Mouse (Mus musculus): Measurements from ENCODE around the gene Rcsd1. TPM values are rescaled to one million over a fixed set of nuclear protein-coding genes. Genes with fewer than 3 reads are reported as not detected.
A peak's percentile ranks its signal among the peaks of the same experiment; 100 is the strongest.
"Not testable (repeated sequence)": the region's sequence is repeated elsewhere in the genome, so short reads cannot be mapped to it uniquely, and the experiment has no call there.

Rcsd1 gene
- polyA plus RNA-seq, 1 experiment from 2014 or later, result 90.4 TPM

DNA sequence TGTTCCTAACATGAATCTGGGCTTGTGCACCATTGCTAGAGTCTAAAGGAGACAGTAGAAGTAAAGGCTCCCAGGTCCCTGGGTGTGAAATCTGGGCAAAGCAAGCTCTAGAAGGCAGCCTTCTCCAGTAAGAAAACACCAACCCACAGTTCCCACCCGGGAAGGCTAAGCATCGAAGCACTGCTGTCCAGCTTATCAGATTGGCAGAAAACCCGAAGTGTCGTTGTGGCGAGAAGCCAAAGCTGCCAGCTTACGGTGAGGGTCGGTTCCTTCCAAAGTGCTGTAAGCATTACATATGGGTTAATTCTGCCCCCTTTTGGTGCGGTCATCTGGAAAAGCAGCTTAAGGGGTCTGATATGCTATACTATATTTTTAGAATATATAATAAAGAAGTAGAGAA lies 22.6 kb downstream of the Rcsd1 start:
- Histone ChIP-seq H3K4me3 (no peak overlapping the region), H3K36me3 (no peaks in the 10 kb centered on the region), H3K4me1 (replicated peaks) (peaks cover 94% of the 10 kb centered on the region), H3K9me3 (replicated peaks) (no peaks in the 10 kb centered on the region), H3K9ac (no peak overlapping the region), H3K4me2 (peak overlapping the region; percentile 0; the same call in 1 of the 2 replicates), H3K27me3 (no peaks in the 10 kb centered on the region), H3K27ac (peak overlapping the region; percentile 80)
- 8% methylated on average over 8 of the region's 8 CpGs for WGBS
- ATAC-seq (replicated peaks; ENCODE audit: insufficient number of reproducible peaks, insufficient read depth, low FRiP score, low read depth), result no peak

DNA sequence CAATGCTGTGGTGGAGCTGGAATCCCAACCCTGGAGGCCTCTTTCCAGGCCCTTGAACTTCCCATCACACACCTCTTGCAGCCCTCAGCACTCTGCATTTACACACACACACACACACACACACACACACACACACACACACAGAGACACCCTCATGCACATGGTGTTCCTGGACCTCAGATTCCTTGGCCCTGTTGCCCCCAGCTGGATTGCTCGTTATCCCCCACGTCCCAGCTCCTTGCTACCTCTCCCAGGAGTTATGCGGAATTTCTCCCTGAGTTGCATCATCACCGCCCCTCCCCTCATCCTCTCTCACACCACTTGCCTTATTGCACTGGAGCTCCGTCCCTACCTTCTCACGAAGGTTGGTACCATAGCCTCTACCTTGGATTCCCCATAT lies 23.2 kb downstream of the Rcsd1 start:
- peaks cover 95% of the 10 kb centered on the region for H3K4me1 ChIP-seq (replicated peaks)
- no peaks in the 10 kb centered on the region for H3K9me3 ChIP-seq (replicated peaks)
- no peak for ATAC-seq (replicated peaks; ENCODE audit: insufficient number of reproducible peaks, insufficient read depth, low FRiP score, low read depth)
- H3K27me3 ChIP-seq, result no peaks in the 10 kb centered on the region
- 0 out of 2 replicates have a peak overlapping the region, but pooled peaks have one; percentile 22 for H3K9ac ChIP-seq
- H3K36me3 ChIP-seq, result no peaks in the 10 kb centered on the region
- H3K4me3 ChIP-seq, result no peak overlapping the region
- peak overlapping the region; percentile 0; the same call in 1 of the 2 replicates for H3K4me2 ChIP-seq
- H3K27ac ChIP-seq, result peak overlapping the region; percentile 80
- 44% methylated on average over 6 of the region's 6 CpGs for WGBS

DNA sequence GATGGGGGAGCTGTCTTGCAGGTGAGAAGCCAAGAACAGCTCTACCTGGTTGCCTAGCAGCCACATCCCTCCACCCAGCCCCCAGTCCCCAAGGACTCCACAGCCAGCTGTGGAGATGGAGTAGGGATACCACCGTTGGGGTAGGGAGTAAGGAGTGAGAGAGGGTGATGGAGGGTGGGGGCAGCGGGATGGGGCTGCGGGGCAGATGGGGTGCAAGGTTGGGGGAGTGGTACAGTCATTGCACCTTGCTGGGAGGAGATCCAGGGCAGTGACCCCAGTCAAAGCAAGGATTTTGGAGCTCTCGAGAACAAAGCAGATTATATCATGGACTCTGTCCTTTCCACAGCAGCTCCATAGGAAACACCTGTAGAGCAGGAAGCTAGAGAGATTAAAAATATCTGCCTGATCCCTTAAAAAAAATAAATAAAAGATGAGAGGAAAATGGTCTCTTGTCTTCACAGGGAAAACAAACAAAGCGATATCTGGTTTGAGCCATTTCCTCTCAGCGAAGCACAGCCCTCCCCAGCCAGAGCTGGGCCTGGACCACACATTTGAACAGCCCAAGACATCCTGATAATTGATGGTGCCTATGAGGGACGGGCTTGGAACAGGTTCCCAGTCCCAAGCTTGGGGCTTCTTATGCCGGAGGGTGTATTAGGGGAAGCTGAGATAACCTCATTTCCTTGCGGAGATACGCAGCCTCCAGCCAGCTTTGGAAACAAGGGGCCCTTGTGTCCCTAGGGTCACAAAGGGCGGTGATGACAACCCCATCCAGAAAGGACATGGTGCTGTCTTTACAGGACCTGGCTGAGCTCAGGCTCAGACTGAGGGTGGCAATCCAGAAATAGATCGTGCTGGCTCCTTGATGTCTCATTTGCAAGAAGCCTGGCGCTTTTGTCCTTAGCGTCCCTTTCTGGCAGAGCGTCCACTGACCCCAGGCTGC lies 25.0 kb downstream of the Rcsd1 start:
- WGBS, result 26% methylated on average over 15 of the region's 15 CpGs
- Histone ChIP-seq H3K4me1 (replicated peaks) (peaks cover 95% of the 10 kb centered on the region), H3K4me2 (peak overlapping the region; percentile 33)

GRCm38 (mm10) chr1:165682056-165682853 lies 27.3 kb downstream of the Rcsd1 start:
- H3K9ac ChIP-seq, result no peak overlapping the region
- H3K36me3 ChIP-seq, result no peaks in the 10 kb centered on the region

More for the DNA sequence above, 25.0 kb downstream of the Rcsd1 start:
- no peak overlapping the region for H3K9ac ChIP-seq
- no peak overlapping the region for H3K4me3 ChIP-seq
- peak overlapping the region; percentile 80 for H3K27ac ChIP-seq
- H3K9me3 ChIP-seq (replicated peaks), result no peaks in the 10 kb centered on the region
- no peaks in the 10 kb centered on the region for H3K36me3 ChIP-seq
- peak; percentile 77 for ATAC-seq (replicated peaks; ENCODE audit: insufficient number of reproducible peaks, insufficient read depth, low FRiP score, low read depth)
- H3K27me3 ChIP-seq, result no peaks in the 10 kb centered on the region

DNA sequence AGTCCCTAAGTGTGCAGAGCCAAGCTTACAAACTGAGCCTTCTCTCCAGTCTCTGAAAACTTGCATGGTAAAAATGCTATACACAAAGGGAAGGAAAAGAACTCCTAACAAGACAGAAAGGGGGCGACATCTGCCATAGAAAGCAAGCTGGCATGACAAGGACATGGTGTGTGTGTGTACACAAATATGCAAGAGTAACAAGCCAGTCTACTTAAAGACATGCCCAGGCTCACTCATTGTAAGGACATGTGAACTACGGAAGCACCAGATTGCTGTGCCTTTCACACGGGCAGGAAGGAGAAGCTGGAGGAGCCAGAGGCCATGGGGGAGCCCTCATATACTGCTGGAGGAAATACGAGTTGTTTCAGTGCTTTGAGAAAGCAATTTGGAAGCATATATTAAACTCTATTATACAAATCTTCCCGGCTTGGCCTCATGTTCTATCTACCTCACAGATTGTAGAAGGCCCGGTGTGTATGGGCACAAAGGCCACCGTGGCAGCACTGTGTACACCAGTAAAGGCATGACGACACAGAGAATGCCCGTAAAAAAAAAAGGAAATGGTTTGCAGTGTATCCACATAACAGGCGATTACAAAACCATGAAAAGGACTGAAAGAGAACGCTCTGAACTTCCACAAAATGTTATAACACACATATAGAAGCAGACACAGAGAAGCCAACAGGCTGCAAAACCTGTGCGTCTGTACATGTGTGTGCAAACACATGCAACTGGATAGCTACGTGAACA lies 28.3 kb downstream of the Rcsd1 start:
- Histone ChIP-seq H3K27ac (peak overlapping the region; percentile 73), H3K4me3 (no peak overlapping the region), H3K36me3 (no peaks in the 10 kb centered on the region), H3K9me3 (replicated peaks) (no peaks in the 10 kb centered on the region), H3K4me2 (no peak overlapping the region), H3K9ac (no peak overlapping the region), H3K27me3 (no peaks in the 10 kb centered on the region), H3K4me1 (replicated peaks) (peaks cover 94% of the 10 kb centered on the region)
- ATAC-seq (replicated peaks; ENCODE audit: insufficient number of reproducible peaks, insufficient read depth, low FRiP score, low read depth), result no peak
- WGBS, result 58% methylated on average over 13 of the region's 13 CpGs

More at GRCm38 (mm10) chr1:165682056-165682853, 27.3 kb downstream of the Rcsd1 start:
- 55% methylated on average over 18 of the region's 18 CpGs for WGBS
- Histone ChIP-seq H3K27ac (peak overlapping the region; percentile 53), H3K27me3 (no peaks in the 10 kb centered on the region), H3K4me1 (replicated peaks) (peaks cover 95% of the 10 kb centered on the region), H3K4me3 (no peak overlapping the region), H3K9me3 (replicated peaks) (no peaks in the 10 kb centered on the region), H3K4me2 (no peak overlapping the region)
- no peak for ATAC-seq (replicated peaks; ENCODE audit: insufficient number of reproducible peaks, insufficient read depth, low FRiP score, low read depth)

- Histone ChIP-seq H3K4me1 (replicated peaks) (peaks cover 95% of the 10 kb centered on the region), H3K27ac (peak overlapping the region; percentile 73)
- not testable (repeated sequence) for H3K4me3 ChIP-seq; H3K4me2 ChIP-seq; H3K9ac ChIP-seq; ATAC-seq (replicated peaks; ENCODE audit: insufficient number of reproducible peaks, insufficient read depth, low FRiP score, low read depth); H3K36me3 ChIP-seq; H3K27me3 ChIP-seq; H3K9me3 ChIP-seq (replicated peaks)
Measured at GRCm38 (mm10) chr1:165680086-165680485, 29.5 kb downstream of the Rcsd1 start.

DNA sequence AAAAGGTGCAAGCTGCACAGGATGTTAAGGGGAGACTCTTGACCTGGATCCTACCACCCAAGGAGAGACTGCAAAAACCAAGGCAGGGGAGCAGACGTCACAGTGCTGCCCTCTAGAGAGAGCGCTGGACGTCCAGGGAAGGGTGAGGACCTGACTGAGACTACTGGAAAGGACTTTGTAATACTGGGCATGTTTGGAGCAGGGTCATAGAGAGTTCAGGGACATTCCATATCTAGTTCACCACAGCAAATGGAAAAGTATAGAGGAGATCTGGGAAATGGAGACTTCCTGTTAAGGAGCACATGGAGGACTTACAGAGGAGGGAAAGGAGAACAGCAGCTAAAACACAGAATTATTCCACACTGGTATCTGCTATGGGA lies 29.9 kb downstream of the Rcsd1 start:
- Histone ChIP-seq H3K4me3 (no peak overlapping the region), H3K9ac (no peak overlapping the region), H3K36me3 (no peaks in the 10 kb centered on the region), H3K9me3 (replicated peaks) (no peaks in the 10 kb centered on the region), H3K27me3 (no peaks in the 10 kb centered on the region), H3K27ac (peak overlapping the region; percentile 73), H3K4me2 (no peak overlapping the region), H3K4me1 (replicated peaks) (peaks cover 95% of the 10 kb centered on the region)
- ATAC-seq (replicated peaks; ENCODE audit: insufficient number of reproducible peaks, insufficient read depth, low FRiP score, low read depth), result 0 out of 2 replicates have a peak, but pooled peaks have one; percentile 33
- 30% methylated on average over 3 of the region's 3 CpGs for WGBS

GRCm38 (mm10) chr1:165678861-165679617 lies 30.5 kb downstream of the Rcsd1 start:
- 74% methylated on average over 15 of the region's 15 CpGs for WGBS
- Histone ChIP-seq H3K4me2 (no peak overlapping the region), H3K27me3 (no peaks in the 10 kb centered on the region), H3K9me3 (replicated peaks) (no peaks in the 10 kb centered on the region), H3K9ac (no peak overlapping the region), H3K4me1 (replicated peaks) (peaks cover 95% of the 10 kb centered on the region), H3K36me3 (no peaks in the 10 kb centered on the region), H3K27ac (peak overlapping the region; percentile 73), H3K4me3 (no peak overlapping the region)
- no peak for ATAC-seq (replicated peaks; ENCODE audit: insufficient number of reproducible peaks, insufficient read depth, low FRiP score, low read depth)

DNA sequence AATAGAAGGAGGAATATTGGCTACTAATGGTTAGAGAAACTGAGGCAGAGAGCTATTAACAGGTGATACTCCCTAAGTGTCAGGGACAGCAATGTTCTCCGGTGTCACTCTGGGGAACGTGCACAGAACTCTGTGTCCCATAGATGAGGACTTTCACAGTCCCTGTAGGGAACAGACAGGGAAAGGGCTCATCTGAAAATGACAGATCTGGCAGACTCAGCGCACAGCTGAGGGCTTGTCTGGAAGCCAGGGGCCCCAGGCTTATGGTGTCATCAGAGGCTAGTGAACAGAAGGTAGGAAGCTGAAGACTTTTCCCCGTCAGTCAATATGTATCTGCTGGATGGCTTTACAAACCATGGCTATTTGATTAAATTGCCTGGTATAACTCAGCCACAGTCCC lies 32.0 kb downstream of the Rcsd1 start:
- H3K9me3 ChIP-seq (replicated peaks), result no peaks in the 10 kb centered on the region
- peaks cover 87% of the 10 kb centered on the region for H3K4me1 ChIP-seq (replicated peaks)
- H3K27me3 ChIP-seq, result no peaks in the 10 kb centered on the region
- 45% methylated on average over 4 of the region's 4 CpGs for WGBS
- H3K9ac ChIP-seq, result no peak overlapping the region
- no peak; the same call in 1 of the 2 replicates for ATAC-seq (replicated peaks; ENCODE audit: insufficient number of reproducible peaks, insufficient read depth, low FRiP score, low read depth)
- no peak overlapping the region for H3K4me3 ChIP-seq
- H3K4me2 ChIP-seq, result no peak overlapping the region
- no peaks in the 10 kb centered on the region for H3K36me3 ChIP-seq
- peak overlapping the region; percentile 74 for H3K27ac ChIP-seq

GRCm38 (mm10) chr1:165676993-165677392 lies 32.6 kb downstream of the Rcsd1 start:
- no peaks in the 10 kb centered on the region for H3K36me3 ChIP-seq
- no peak overlapping the region for H3K4me2 ChIP-seq

More at GRCm38 (mm10) chr1:165676993-165677392, 32.6 kb downstream of the Rcsd1 start:
- Histone ChIP-seq H3K27me3 (no peaks in the 10 kb centered on the region), H3K27ac (peak overlapping the region; percentile 74), H3K4me3 (no peak overlapping the region), H3K4me1 (replicated peaks) (peaks cover 87% of the 10 kb centered on the region), H3K9me3 (replicated peaks) (no peaks in the 10 kb centered on the region), H3K9ac (no peak overlapping the region)
- ATAC-seq (replicated peaks; ENCODE audit: insufficient number of reproducible peaks, insufficient read depth, low FRiP score, low read depth), result peak; percentile 37; the same call in 1 of the 2 replicates
- WGBS, result 24% methylated on average over 3 of the region's 3 CpGs

All from heart, embryonic 15.5 days (tissue).